Comparison of ENCODE assay signal across 8 mouse cellular contexts in the genomic region with DNA sequence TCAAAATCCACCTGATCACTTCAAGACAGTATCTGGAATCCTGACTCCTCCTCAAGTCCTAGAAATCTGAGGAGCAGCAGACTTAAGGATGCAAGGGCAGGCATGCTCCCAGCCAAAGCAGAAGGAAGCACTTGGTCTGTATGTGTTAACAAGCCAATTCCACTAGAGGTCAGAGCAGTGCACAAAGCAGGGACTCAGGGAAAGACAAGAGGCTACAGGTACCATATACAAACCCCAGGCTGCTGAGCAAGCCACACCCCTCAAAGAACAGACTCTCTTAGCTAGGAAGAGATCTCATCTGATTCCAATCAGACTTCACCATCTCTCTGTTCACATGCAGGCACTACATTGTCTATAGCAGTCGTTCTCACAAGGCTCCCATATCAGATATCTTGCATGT.
DNase-seq lines count a peak whose midpoint lies in the region; ATAC-seq and TF ChIP-seq lines count a peak whose summit lies in the region.

No protein-coding gene starts in this region.

- peak; percentile 11 to 35 for DNase-seq in right cerebral cortex, adult 2 months (ENCODE audit: low spot score in 2 of 2)
- no peak for DNase-seq in right cerebral cortex, postnatal 36 days (ENCODE audit: low spot score in 2 of 2)
- DNase-seq in fibroblast of lung, adult 2 months (ENCODE audit: low read depth), result peak; percentile 36
- peak; percentile 67 for DNase-seq in kidney, adult 2 months
- peak; percentile 82 for DNase-seq in naive thymus-derived CD4-positive, alpha-beta T cell, adult 2 months (ENCODE audit: low read depth)

- ATAC-seq in activated CD4-positive, CD25-positive, alpha-beta regulatory T cell, adult 4 months, result peak; percentile 94
- peak; percentile 67; the same call in 1 of the 2 replicates for ATAC-seq in limb, embryonic 15.5 days (ENCODE audit: insufficient number of reproducible peaks, low FRiP score, low TSS enrichment, low read depth)
- ATAC-seq in monocyte, adult 5-6 weeks (replicated peaks; ENCODE audit: insufficient number of reproducible peaks, low FRiP score, low TSS enrichment, poor library complexity, severe bottlenecking), result no peak; the same call in 1 of the 2 replicates

- no peaks in the 10 kb centered on the region for H3K27me3 ChIP-seq in kidney, adult 2 months (replicated peaks; ENCODE audit: control insufficient read depth, insufficient read depth, low read length)
- no peaks in the 10 kb centered on the region for H3K27me3 ChIP-seq in limb, embryonic 15.5 days

- no peak overlapping the region for H3K9ac ChIP-seq in limb, embryonic 15.5 days

- no peaks in the 10 kb centered on the region for H3K4me1 ChIP-seq in kidney, adult 2 months (ENCODE audit: control insufficient read depth, insufficient read depth, low read length)
- H3K4me1 ChIP-seq in limb, embryonic 15.5 days, result peaks cover 2% of the 10 kb centered on the region; the same call in 1 of the 2 replicates

- 60% methylated on average over 1 of the region's 1 CpGs for WGBS in kidney, adult 2 months
- 21% methylated on average over 1 of the region's 1 CpGs for WGBS in limb, embryonic 15.5 days

- no peaks in the 10 kb centered on the region for H3K36me3 ChIP-seq in kidney, adult 2 months (ENCODE audit: control insufficient read depth, insufficient read depth, low read length)
- no peaks in the 10 kb centered on the region for H3K36me3 ChIP-seq in limb, embryonic 15.5 days

- no peak for TF ChIP-seq POLR2A in kidney, adult 2 months (IDR thresholded peaks at IDR 0.05; ENCODE audit: low read depth, low read length)

- H3K9me3 ChIP-seq in limb, embryonic 15.5 days, result no peaks in the 10 kb centered on the region

- H3K4me3 ChIP-seq in kidney, adult 2 months (ENCODE audit: insufficient read depth, low read depth, low read length), result no peak overlapping the region
- no peak overlapping the region for H3K4me3 ChIP-seq in limb, embryonic 15.5 days

- H3K27ac ChIP-seq in kidney, adult 2 months (ENCODE audit: insufficient read depth, low read depth, low read length), result no peak overlapping the region
- H3K27ac ChIP-seq in limb, embryonic 15.5 days, result no peak overlapping the region; the same call in 1 of the 2 replicates

- H3K4me2 ChIP-seq in limb, embryonic 15.5 days, result no peak overlapping the region

- TF ChIP-seq CTCF in kidney, adult 2 months (conservative IDR thresholded peaks at IDR 0.05; ENCODE audit: insufficient read depth, insufficient read length, low read depth, low read length), result peak; percentile 73

Comparison
In these comparisons a context has a peak if more than half of its experiments do, and no peak if none do; other contexts are left out.
1. DNase-seq: peak in right cerebral cortex, adult 2 months (2 of 2), fibroblast of lung, adult 2 months (single experiment), kidney, adult 2 months (single experiment) and naive thymus-derived CD4-positive, alpha-beta T cell, adult 2 months (single experiment); none in right cerebral cortex, postnatal 36 days (0 of 2).